Mouse (Mus musculus) fibroblast of lung, adult 2 months (primary cell): Measurements from ENCODE around the gene Gm21293.
"Not testable (repeated sequence)": the region's sequence is repeated elsewhere in the genome, so short reads cannot be mapped to it uniquely, and the experiment has no call there.

Experiments
- DNase-seq: peaks from one replicate; pipeline ENCODE4 v3.0.0-alpha.2; 2011; ENCODE audit warnings: low read depth

Gm21293 gene

GRCm38 (mm10) chr10:104142687-104143086 is at the start of gene Gm21293:
TSS of gene Gm21293 (plus strand) at chr10:104142987.
- DNase-seq, result not testable (repeated sequence)

- DNase-seq, result no peak
Observed at GRCm38 (mm10) chr10:104110044-104110443, 32.7 kb upstream of the Gm21293 start.

- DNase-seq, result no peak
Observed at GRCm38 (mm10) chr10:104118312-104118711, 24.5 kb upstream of the Gm21293 start.

GRCm38 (mm10) chr10:104151197-104151596 is 8.4 kb downstream of the Gm21293 start, which contains the start of gene Gm6763:
TSS of gene Gm6763 (plus strand) at chr10:104151497.
- not testable (repeated sequence) for DNase-seq

GRCm38 (mm10) chr10:104159706-104160105 is 16.9 kb downstream of the Gm21293 start, which contains the start of gene Gm8764:
TSS of gene Gm8764 (plus strand) at chr10:104160006.
- not testable (repeated sequence) for DNase-seq

GRCm38 (mm10) chr10:104168215-104168614 is 25.4 kb downstream of the Gm21293 start, which contains the start of gene Gm21304:
TSS of gene Gm21304 (plus strand) at chr10:104168515.
- not testable (repeated sequence) for DNase-seq

GRCm38 (mm10) chr10:104176724-104177123 is 33.9 kb downstream of the Gm21293 start, which contains the start of gene Gm21312:
TSS of gene Gm21312 (plus strand) at chr10:104177024.
- not testable (repeated sequence) for DNase-seq

GRCm38 (mm10) chr10:104185233-104185632 is 42.4 kb downstream of the Gm21293 start, which contains the start of gene Gm20765:
TSS of gene Gm20765 (plus strand) at chr10:104185533.
- DNase-seq, result not testable (repeated sequence)

GRCm38 (mm10) chr10:104193742-104194141 is 51.0 kb downstream of the Gm21293 start, which contains the start of gene Gm4340:
TSS of gene Gm4340 (plus strand) at chr10:104194042.
- DNase-seq, result not testable (repeated sequence)
